Mouse (Mus musculus): ENCODE results near the gene Zfp90.
A peak's percentile ranks its signal among the peaks of the same experiment; 100 is the strongest.
"Not testable (repeated sequence)": the region's sequence is repeated elsewhere in the genome, so short reads cannot be mapped to it uniquely, and the experiment has no call there.

Zfp90 gene

GRCm38 (mm10) chr8:106415182-106415971, at the start of gene Zfp90:
Gene Zfp90 (plus strand): TSS chr8:106415327.
- peak; percentile 97 for DNase-seq (ENCODE audit: low spot score in 2 of 2)

GRCm38 (mm10) chr8:106368501-106368900, 46.6 kb upstream of the Zfp90 start:
- no peak for DNase-seq (ENCODE audit: low spot score in 2 of 2)

GRCm38 (mm10) chr8:106369069-106369468, 46.1 kb upstream of the Zfp90 start:
- no peak for DNase-seq (ENCODE audit: low spot score in 2 of 2)

GRCm38 (mm10) chr8:106375957-106376356, 39.2 kb upstream of the Zfp90 start:
- DNase-seq (ENCODE audit: low spot score in 2 of 2), result no peak

GRCm38 (mm10) chr8:106376862-106377261, 38.3 kb upstream of the Zfp90 start:
- peak; percentile 41 to 42 for DNase-seq (ENCODE audit: low spot score in 2 of 2)

GRCm38 (mm10) chr8:106378501-106379048, 36.6 kb upstream of the Zfp90 start:
- DNase-seq (ENCODE audit: low spot score in 2 of 2), result no peak

GRCm38 (mm10) chr8:106379357-106379756, 35.8 kb upstream of the Zfp90 start:
- no peak for DNase-seq (ENCODE audit: low spot score in 2 of 2)

GRCm38 (mm10) chr8:106381026-106381425, 34.1 kb upstream of the Zfp90 start:
- DNase-seq (ENCODE audit: low spot score in 2 of 2), result no peak

- no peak for DNase-seq (ENCODE audit: low spot score in 2 of 2)
Measured at GRCm38 (mm10) chr8:106387801-106388415, 27.2 kb upstream of the Zfp90 start.

GRCm38 (mm10) chr8:106394493-106394892, 20.6 kb upstream of the Zfp90 start:
- DNase-seq (ENCODE audit: low spot score in 2 of 2), result no peak

- DNase-seq (ENCODE audit: low spot score in 2 of 2), result peak; percentile 51 to 59
Measured at GRCm38 (mm10) chr8:106399694-106400093, 15.4 kb upstream of the Zfp90 start.

GRCm38 (mm10) chr8:106400181-106400580, 14.9 kb upstream of the Zfp90 start:
- no peak for DNase-seq (ENCODE audit: low spot score in 2 of 2)

GRCm38 (mm10) chr8:106403246-106403933, 11.7 kb upstream of the Zfp90 start:
- DNase-seq (ENCODE audit: low spot score in 2 of 2), result peak; percentile 64 to 72

GRCm38 (mm10) chr8:106404825-106405224, 10.3 kb upstream of the Zfp90 start:
- DNase-seq (ENCODE audit: low spot score in 2 of 2), result no peak

GRCm38 (mm10) chr8:106405810-106406209, 9.3 kb upstream of the Zfp90 start:
- DNase-seq (ENCODE audit: low spot score in 2 of 2), result no peak

- no peak for DNase-seq (ENCODE audit: low spot score in 2 of 2)
Measured at GRCm38 (mm10) chr8:106410055-106410454, 5.1 kb upstream of the Zfp90 start.

- DNase-seq (ENCODE audit: low spot score in 2 of 2), result no peak
Measured at GRCm38 (mm10) chr8:106410564-106410963, 4.6 kb upstream of the Zfp90 start.

- peak; percentile 63 to 77 for DNase-seq (ENCODE audit: low spot score in 2 of 2)
Measured at GRCm38 (mm10) chr8:106411783-106412451, 3.2 kb upstream of the Zfp90 start.

- no peak for DNase-seq (ENCODE audit: low spot score in 2 of 2)
Measured at GRCm38 (mm10) chr8:106417692-106418091, 2.6 kb downstream of the Zfp90 start.

- DNase-seq (ENCODE audit: low spot score in 2 of 2), result no peak
Measured at GRCm38 (mm10) chr8:106431088-106431487, 16.0 kb downstream of the Zfp90 start.

- not testable (repeated sequence) for DNase-seq (ENCODE audit: low spot score in 2 of 2)
Measured at GRCm38 (mm10) chr8:106431952-106432351, 16.8 kb downstream of the Zfp90 start.
